Mouse (Mus musculus) CD4-positive helper T cell, adult 2 months (primary cell): Measurements from ENCODE around the gene Sva.

Experiments used
- DNase-seq: peaks from one replicate; pipeline ENCODE4 v3.0.0-alpha.2; 2012; ENCODE audit warnings: low read depth, missing footprints, low spot score

Gene Sva

GRCm38 (mm10) chr6:42038094-42038493 lies at the start of gene Sva:
Gene Sva, plus strand, starts transcription at chr6:42038394.
- DNase-seq: no peak
